In genomic region chr6:14752211-14752610, GRCm38 (mm10) we compare ENCODE assay signal across 20 mouse cellular contexts. TPM values are rescaled to one million over a fixed set of nuclear protein-coding genes. Genes with fewer than 3 reads are reported as not detected.
"Had no signal": no experiment of that assay in that cellular context is flagged by ENCODE, and none has a peak within 500 bp of the region (broad histone marks: within the 10 kb centered on the region; RNA-seq: fewer than 3 reads in every experiment).

No protein-coding gene starts in this region.

- H3K4me3 ChIP-seq: limb, embryonic 12.5 days; liver, embryonic 12.5 days; midbrain, embryonic 10.5 days; myocyte; neural tube, embryonic 15.5 days had no signal

- H3K27me3 ChIP-seq: limb, embryonic 12.5 days; liver, embryonic 12.5 days; neural tube, embryonic 15.5 days had no signal

- H3K27ac ChIP-seq: kidney, postnatal 0 days; limb, embryonic 12.5 days; liver, embryonic 12.5 days; midbrain, embryonic 10.5 days; neural tube, embryonic 15.5 days had no signal

- H3K9ac ChIP-seq: limb, embryonic 12.5 days; liver, embryonic 12.5 days; lung, embryonic 14.5 days; neural tube, embryonic 15.5 days had no signal

- H3K36me3 ChIP-seq: limb, embryonic 12.5 days; liver, embryonic 12.5 days; midbrain, embryonic 10.5 days; neural tube, embryonic 15.5 days had no signal

- H3K4me1 ChIP-seq: liver, embryonic 12.5 days; midbrain, embryonic 10.5 days; neural tube, embryonic 15.5 days had no signal

- H3K9me3 ChIP-seq: limb, embryonic 12.5 days; liver, embryonic 12.5 days; midbrain, embryonic 10.5 days; neural tube, embryonic 15.5 days had no signal

- DNase-seq: kidney, postnatal 36 days; layer of hippocampus, adult 9-11 months; layer of hippocampus, postnatal 36 days; lung, embryonic 14.5 days; lung, postnatal 10 days; lung, postnatal 4 days; midbrain, embryonic 14.5 days; right cerebral cortex, adult 18-20 months; right cerebral cortex, postnatal 25 days; thymus, postnatal 36 days had no signal

- ATAC-seq: liver, embryonic 12.5 days had no signal

- H3K4me2 ChIP-seq: limb, embryonic 12.5 days; liver, embryonic 12.5 days; lung, embryonic 14.5 days; neural tube, embryonic 15.5 days had no signal

RNA-seq across cellular contexts. Expression of gene Ppp1r3a, which starts 2.9 kb away (rescaled TPM):
- total RNA-seq: layer of hippocampus, adult 18-20 months; layer of hippocampus, postnatal 36 days; left cerebral cortex, postnatal 25 days; megakaryocyte, adult 5-6 weeks had no signal
- polyA plus RNA-seq: kidney, postnatal 0 days; liver, embryonic 12.5 days; midbrain, embryonic 14.5 days; small intestine, adult 2 months had no signal
